ENCODE assay signal across 23 mouse cellular contexts in the genomic region with DNA sequence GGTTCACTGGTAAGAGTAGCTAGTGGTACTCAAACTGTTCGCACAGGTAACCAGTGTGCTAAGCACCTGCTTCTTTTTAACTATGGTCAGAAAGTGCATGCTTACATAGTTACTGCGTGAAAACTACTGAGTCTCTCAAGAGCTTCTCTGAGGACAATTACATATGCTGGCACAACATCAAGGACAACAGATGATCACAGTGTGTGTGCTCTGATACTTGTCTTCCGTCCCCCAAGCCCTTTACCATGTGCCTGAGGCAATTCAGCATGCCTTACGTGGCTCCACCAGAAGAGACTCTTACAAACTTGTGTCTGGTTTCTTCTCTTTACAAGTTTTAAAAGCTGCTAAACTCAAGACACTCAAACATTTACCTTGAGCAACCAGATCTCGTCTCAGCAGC.
A peak's percentile ranks its signal among the peaks of the same experiment; 100 is the strongest.
DNase-seq lines count a peak whose midpoint lies in the region; ATAC-seq and TF ChIP-seq lines count a peak whose summit lies in the region.
"Had no signal": no experiment of that assay in that cellular context is flagged by ENCODE, and none has a peak within 500 bp of the region (broad histone marks: within the 10 kb centered on the region; RNA-seq: fewer than 3 reads in every experiment).

No protein-coding gene starts in this region.

- 82% methylated on average over 5 of the region's 5 CpGs for WGBS in midbrain, postnatal 0 days
- WGBS in midbrain, embryonic 16.5 days, result 92% methylated on average over 5 of the region's 5 CpGs

- H3K27me3 ChIP-seq in midbrain, postnatal 0 days (ENCODE audit: insufficient read depth, low read length), result no peaks in the 10 kb centered on the region
- H3K27me3 ChIP-seq in midbrain, embryonic 16.5 days (ENCODE audit: control insufficient read depth, insufficient read depth, low read depth, low read length), result no peaks in the 10 kb centered on the region
- H3K27me3 ChIP-seq: embryonic facial prominence, embryonic 12.5 days; embryonic facial prominence, embryonic 15.5 days; hindbrain, embryonic 12.5 days had no signal

- H3K4me3 ChIP-seq in midbrain, postnatal 0 days (ENCODE audit: low read depth, low read length), result no peak overlapping the region
- no peak overlapping the region for H3K4me3 ChIP-seq in midbrain, embryonic 16.5 days (ENCODE audit: low read depth, low read length)
- H3K4me3 ChIP-seq: embryonic facial prominence, embryonic 12.5 days; embryonic facial prominence, embryonic 15.5 days; gastrocnemius, adult 2 months; hindbrain, embryonic 12.5 days had no signal

- H3K27ac ChIP-seq in midbrain, postnatal 0 days (ENCODE audit: low read depth, low read length), result no peak overlapping the region
- H3K27ac ChIP-seq in midbrain, embryonic 16.5 days (ENCODE audit: low read length), result no peak overlapping the region
- H3K27ac ChIP-seq: embryonic facial prominence, embryonic 12.5 days; embryonic facial prominence, embryonic 15.5 days; gastrocnemius, adult 2 months; hindbrain, embryonic 12.5 days had no signal

- TF ChIP-seq CTCF in midbrain, postnatal 0 days (IDR thresholded peaks at IDR 0.05), result no peak

- H3K4me1 ChIP-seq in midbrain, postnatal 0 days (ENCODE audit: insufficient read depth, low read length), result no peaks in the 10 kb centered on the region
- no peaks in the 10 kb centered on the region for H3K4me1 ChIP-seq in midbrain, embryonic 16.5 days (ENCODE audit: control insufficient read depth, insufficient read depth, low read length)
- H3K4me1 ChIP-seq: embryonic facial prominence, embryonic 12.5 days; embryonic facial prominence, embryonic 15.5 days; hindbrain, embryonic 12.5 days had no signal

- DNase-seq in cerebellum, adult 9-10 months, result peak; percentile 4
- DNase-seq in cerebellum, adult 8-10 months, result no peak
- DNase-seq in cerebellum, postnatal 14 days, result peak; percentile 11 to 20
- no peak for DNase-seq in cerebellum, postnatal 4 days (ENCODE audit: low spot score in 2 of 2)
- DNase-seq in midbrain, postnatal 0 days (ENCODE audit: low spot score), result peak; percentile 34
- DNase-seq: adrenal gland, adult 8-10 months; adrenal gland, postnatal 25 days; cerebellum, adult 2 months; forebrain, postnatal 0 days; gastrocnemius, adult 2 months; gastrocnemius, postnatal 14 days; heart, adult 11 months; kidney, adult 18-20 months had no signal

- peaks cover 15% of the 10 kb centered on the region; the same call in 1 of the 2 replicates for H3K36me3 ChIP-seq in midbrain, postnatal 0 days (ENCODE audit: insufficient read depth, low read length)
- peaks cover 16% of the 10 kb centered on the region for H3K36me3 ChIP-seq in midbrain, embryonic 16.5 days (ENCODE audit: control insufficient read depth, insufficient read depth, low read length)

- H3K9me3 ChIP-seq in midbrain, postnatal 0 days (ENCODE audit: low read length), result no peaks in the 10 kb centered on the region
- H3K9me3 ChIP-seq in midbrain, embryonic 16.5 days (replicated peaks; ENCODE audit: control insufficient read depth, low read length, poor library complexity, severe bottlenecking), result no peaks in the 10 kb centered on the region
- H3K9me3 ChIP-seq: embryonic facial prominence, embryonic 12.5 days; embryonic facial prominence, embryonic 15.5 days; hindbrain, embryonic 12.5 days had no signal

- H3K4me2 ChIP-seq in midbrain, postnatal 0 days (ENCODE audit: low read depth, low read length, poor library complexity, severe bottlenecking), result no peak overlapping the region
- H3K4me2 ChIP-seq in midbrain, embryonic 16.5 days (ENCODE audit: low read length), result no peak overlapping the region
- H3K4me2 ChIP-seq: embryonic facial prominence, embryonic 12.5 days; embryonic facial prominence, embryonic 15.5 days; heart, embryonic 11.5 days; hindbrain, embryonic 12.5 days had no signal

- H3K9ac ChIP-seq in midbrain, postnatal 0 days (replicated peaks; ENCODE audit: low read length, poor library complexity, severe bottlenecking), result no peak overlapping the region
- H3K9ac ChIP-seq in midbrain, embryonic 16.5 days (ENCODE audit: low read depth, low read length), result no peak overlapping the region
- H3K9ac ChIP-seq: embryonic facial prominence, embryonic 12.5 days; embryonic facial prominence, embryonic 15.5 days; forebrain, postnatal 0 days; hindbrain, embryonic 12.5 days had no signal

- no peak for ATAC-seq in midbrain, postnatal 0 days (ENCODE audit: low FRiP score)
- no peak for ATAC-seq in midbrain, embryonic 16.5 days
- ATAC-seq: activated CD4-positive, CD25-positive, alpha-beta regulatory T cell, adult 4 months; forebrain, embryonic 14.5 days; forebrain, postnatal 0 days; hindbrain, embryonic 16.5 days; inflammation-experienced regulatory T-cells, adult 6 months; intestine, embryonic 16.5 days had no signal

Comparison
In these comparisons a context has a peak if more than half of its experiments do, and no peak if none do; other contexts are left out.
1. DNase-seq: peak in cerebellum, adult 9-10 months (single experiment), cerebellum, postnatal 14 days (2 of 2) and midbrain, postnatal 0 days (single experiment); none in cerebellum, adult 8-10 months (single experiment) and cerebellum, postnatal 4 days (0 of 2).